Mouse (Mus musculus) midbrain, embryonic 16.5 days (tissue): ENCODE measurements at regions not wholly inside any gene's neighbourhood (a gene's known extent, or its start where the extent isn't known, plus 50 kb on each side); places are given as distances from the start of the nearest gene placed in this dataset.

Source experiments
- ATAC-seq: fragments of 200-750 bp; cut with Nextera tagmentation; 2 replicates; pipeline ENCODE4 v1.8.0; 2017; ENCODE audit warnings: moderate TSS enrichment
- H3K27ac ChIP-seq: fragments of 300-500 bp; sonication (generic); 2 replicates; pipeline ENCODE4 v1.5.1; 2014; ENCODE audit warnings: mild to moderate bottlenecking, low read length, mixed read lengths
- H3K27me3 ChIP-seq: fragments of 300-500 bp; sonication (generic); 2 replicates; pipeline ENCODE4 v1.6.1; 2014; ENCODE audit warnings: low read depth, low read length, mixed read lengths; ENCODE audit not compliant: control insufficient read depth, insufficient read depth
- H3K36me3 ChIP-seq: fragments of 300-500 bp; sonication (generic); 2 replicates; pipeline ENCODE4 v1.6.1; 2014; ENCODE audit warnings: mild to moderate bottlenecking, low read length, moderate library complexity, mixed read lengths; ENCODE audit not compliant: control insufficient read depth, insufficient read depth
- H3K4me1 ChIP-seq: fragments of 300-500 bp; sonication (generic); 2 replicates; pipeline ENCODE4 v1.6.1; 2014; ENCODE audit warnings: mild to moderate bottlenecking, low read length, mixed read lengths; ENCODE audit not compliant: control insufficient read depth, insufficient read depth
- H3K4me2 ChIP-seq: fragments of 300-500 bp; sonication (generic); 2 replicates; pipeline ENCODE4 v1.6.1; 2014; ENCODE audit warnings: mild to moderate bottlenecking, low read length, mixed read lengths
- H3K4me3 ChIP-seq: fragments of 300-500 bp; sonication (generic); 2 replicates; pipeline ENCODE4 v1.5.1; 2014; ENCODE audit warnings: low read depth, mild to moderate bottlenecking, low read length, moderate library complexity, mixed read lengths
- H3K9ac ChIP-seq: fragments of 300-500 bp; sonication (generic); 2 replicates; pipeline ENCODE4 v1.6.1; 2014; ENCODE audit warnings: low read depth, low read length, mixed read lengths
- H3K9me3 ChIP-seq: fragments of 300-500 bp; sonication (generic); replicated peaks from 2 replicates; pipeline ENCODE4 v1.6.1; 2014; ENCODE audit warnings: mild to moderate bottlenecking, low read length, mixed read lengths; ENCODE audit not compliant: control insufficient read depth, poor library complexity, severe bottlenecking
- WGBS: fragments of 180-500 bp; shearing (Covaris S2); extraction: QIAGEN DNeasy Blood & Tissue Kit; methylation state at CpG from one replicate; pipeline ENCODE4 v1.1.7; 2014; 5-methylcytosine and 5-hydroxymethylcytosine counted together

- Histone ChIP-seq H3K4me3 (no peak overlapping the region), H3K9me3 (no peaks in the 10 kb centered on the region), H3K27ac (no peak overlapping the region), H3K36me3 (no peaks in the 10 kb centered on the region), H3K4me2 (no peak overlapping the region), H3K4me1 (peaks cover 8% of the 10 kb centered on the region), H3K27me3 (no peaks in the 10 kb centered on the region), H3K9ac (no peak overlapping the region)
- 74% methylated on average over 15 of the region's 15 CpGs for WGBS
- no peak for ATAC-seq
These were observed 507.0 kb upstream of the Kif2a start for GRCm38 (mm10) chr13:107528724-107529456.

- WGBS = 90% methylated on average over 3 of the region's 3 CpGs
- Histone ChIP-seq H3K4me3 (no peak overlapping the region), H3K27me3 (no peaks in the 10 kb centered on the region), H3K36me3 (no peaks in the 10 kb centered on the region), H3K9me3 (no peaks in the 10 kb centered on the region), H3K4me2 (no peak overlapping the region), H3K9ac (no peak overlapping the region), H3K4me1 (no peaks in the 10 kb centered on the region), H3K27ac (no peak overlapping the region)
- no peak for ATAC-seq
These were observed 501.0 kb upstream of the Kif2a start for GRCm38 (mm10) chr13:107522942-107523341.

- Histone ChIP-seq H3K4me1 (no peaks in the 10 kb centered on the region), H3K4me3 (no peak overlapping the region), H3K9ac (no peak overlapping the region), H3K36me3 (no peaks in the 10 kb centered on the region), H3K27ac (no peak overlapping the region), H3K27me3 (no peaks in the 10 kb centered on the region), H3K4me2 (no peak overlapping the region), H3K9me3 (no peaks in the 10 kb centered on the region)
- ATAC-seq = no peak
- 95% methylated on average over 3 of the region's 3 CpGs for whole genome bisulfite sequencing
These were observed 492.3 kb upstream of the Kif2a start for GRCm38 (mm10) chr13:107514236-107514635.

GRCm38 (mm10) chr13:107513274-107514146 lies 491.6 kb upstream of the Kif2a start:
- ATAC-seq = no peak
- Histone ChIP-seq H3K9me3 (no peaks in the 10 kb centered on the region), H3K27me3 (no peaks in the 10 kb centered on the region), H3K9ac (no peak overlapping the region), H3K4me1 (no peaks in the 10 kb centered on the region), H3K4me2 (no peak overlapping the region), H3K4me3 (no peak overlapping the region), H3K36me3 (no peaks in the 10 kb centered on the region), H3K27ac (no peak overlapping the region)
- 64% methylated on average over 6 of the region's 6 CpGs for WGBS

GRCm38 (mm10) chr13:107507336-107507735 lies 485.4 kb upstream of the Kif2a start:
- no peak for ATAC-seq
- H3K36me3 ChIP-seq = no peaks in the 10 kb centered on the region
- no peaks in the 10 kb centered on the region for H3K4me1 ChIP-seq
- no peak overlapping the region for H3K27ac ChIP-seq
- H3K27me3 ChIP-seq = no peaks in the 10 kb centered on the region
- no peak overlapping the region for H3K4me2 ChIP-seq
- no peak overlapping the region for H3K9ac ChIP-seq
- WGBS = 74% methylated on average over 3 of the region's 3 CpGs
- H3K9me3 ChIP-seq = no peaks in the 10 kb centered on the region
- H3K4me3 ChIP-seq = no peak overlapping the region

- no peaks in the 10 kb centered on the region for H3K36me3 ChIP-seq
- no peak for ATAC-seq
- no peak overlapping the region for H3K4me3 ChIP-seq
- no peaks in the 10 kb centered on the region for H3K27me3 ChIP-seq
- no peak overlapping the region for H3K4me2 ChIP-seq
- H3K9ac ChIP-seq = no peak overlapping the region
- H3K27ac ChIP-seq = no peak overlapping the region
- H3K9me3 ChIP-seq = no peaks in the 10 kb centered on the region
- H3K4me1 ChIP-seq = peaks cover 3% of the 10 kb centered on the region; the same call in 1 of the 2 replicates
- WGBS = 74% methylated on average over 4 of the region's 4 CpGs
These were observed 484.9 kb upstream of the Kif2a start for GRCm38 (mm10) chr13:107506832-107507231.

- Histone ChIP-seq H3K4me2 (no peak overlapping the region), H3K4me3 (no peak overlapping the region), H3K9ac (no peak overlapping the region), H3K9me3 (no peaks in the 10 kb centered on the region), H3K27me3 (no peaks in the 10 kb centered on the region), H3K27ac (no peak overlapping the region), H3K36me3 (no peaks in the 10 kb centered on the region), H3K4me1 (peaks cover 6% of the 10 kb centered on the region; the same call in 1 of the 2 replicates)
- ATAC-seq = no peak
These were observed 483.4 kb upstream of the Kif2a start for GRCm38 (mm10) chr13:107505318-107505717.

- Histone ChIP-seq H3K27ac (no peak overlapping the region), H3K9ac (no peak overlapping the region), H3K4me3 (no peak overlapping the region), H3K9me3 (no peaks in the 10 kb centered on the region), H3K4me2 (no peak overlapping the region), H3K4me1 (peaks cover 7% of the 10 kb centered on the region; the same call in 1 of the 2 replicates), H3K36me3 (no peaks in the 10 kb centered on the region), H3K27me3 (no peaks in the 10 kb centered on the region)
- no peak for ATAC-seq
- WGBS = 32% methylated on average over 7 of the region's 7 CpGs
These were observed 480.3 kb upstream of the Kif2a start for GRCm38 (mm10) chr13:107502261-107502660.
